Mouse (Mus musculus): ENCODE data around the gene Gm11127. TPM values are rescaled to one million over a fixed set of nuclear protein-coding genes. Genes with fewer than 3 reads are reported as not detected.

The Gm11127 gene
- 0.89 TPM for polyA plus RNA-seq (2014; fragmentation: Illumina TruSeq; extraction: RNeasy Lipid Tissue Mini Kit (QIAGEN cat#74804); ENCODE audit: low read depth, low replicate concordance)

DNA sequence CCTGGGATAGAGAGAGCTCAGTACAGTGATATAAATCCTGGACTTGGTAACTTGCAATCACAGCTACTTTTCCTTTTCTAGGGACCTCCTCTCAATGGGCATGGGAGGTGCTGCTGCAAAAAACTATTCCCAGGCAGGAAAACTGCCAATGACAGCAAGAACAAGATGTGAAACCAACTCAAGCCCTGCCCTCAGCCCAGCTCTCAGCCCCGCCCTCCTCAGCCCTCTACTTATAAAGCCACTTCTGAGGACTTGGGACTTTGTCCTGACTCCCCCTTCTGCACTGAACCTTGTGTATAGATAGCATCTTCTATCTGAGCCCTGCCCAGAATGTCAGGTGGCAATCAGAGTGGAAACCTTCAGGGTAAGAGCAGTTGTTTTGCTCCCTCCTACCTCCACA lies at the start of gene Gm11127:
Gm11127 (minus strand) TSS at position 10 of the 400 bp plus-strand sequence.

DNA sequence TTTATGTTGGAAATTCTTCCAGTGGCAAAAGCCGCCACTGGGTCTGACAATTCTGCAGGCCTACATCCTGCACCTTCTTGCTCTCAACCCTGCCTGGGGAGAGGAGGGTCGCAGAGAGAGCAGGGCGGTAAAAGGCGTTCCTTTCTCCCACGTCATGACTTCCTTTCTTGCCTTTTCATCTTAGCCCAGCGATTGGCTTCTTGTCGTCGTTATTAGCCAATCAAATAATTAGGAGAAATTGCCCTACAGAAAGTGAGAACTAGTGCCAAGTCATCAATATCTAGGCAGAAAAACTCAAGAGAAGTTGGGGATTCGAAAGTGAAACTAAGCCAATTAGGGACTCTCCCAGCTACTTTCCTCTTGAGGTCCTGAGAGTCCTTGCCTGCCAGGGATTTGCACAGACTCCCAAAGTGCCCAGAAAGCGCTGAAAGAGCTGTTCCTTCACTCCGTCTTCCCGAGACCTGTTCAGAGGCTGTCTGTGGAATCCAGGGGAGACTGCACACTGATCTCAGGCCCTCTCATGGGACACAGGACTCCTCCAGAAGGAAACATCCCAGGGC lies 15.5 kb downstream of the Gm11127 start, which contains the start of the genes H2-T22 and Gm6034:
H2-T22 (minus strand) TSS at position 138 of the 560 bp plus-strand sequence.
Gm6034 (plus strand) TSS at position 352 of the 560 bp plus-strand sequence.

DNA sequence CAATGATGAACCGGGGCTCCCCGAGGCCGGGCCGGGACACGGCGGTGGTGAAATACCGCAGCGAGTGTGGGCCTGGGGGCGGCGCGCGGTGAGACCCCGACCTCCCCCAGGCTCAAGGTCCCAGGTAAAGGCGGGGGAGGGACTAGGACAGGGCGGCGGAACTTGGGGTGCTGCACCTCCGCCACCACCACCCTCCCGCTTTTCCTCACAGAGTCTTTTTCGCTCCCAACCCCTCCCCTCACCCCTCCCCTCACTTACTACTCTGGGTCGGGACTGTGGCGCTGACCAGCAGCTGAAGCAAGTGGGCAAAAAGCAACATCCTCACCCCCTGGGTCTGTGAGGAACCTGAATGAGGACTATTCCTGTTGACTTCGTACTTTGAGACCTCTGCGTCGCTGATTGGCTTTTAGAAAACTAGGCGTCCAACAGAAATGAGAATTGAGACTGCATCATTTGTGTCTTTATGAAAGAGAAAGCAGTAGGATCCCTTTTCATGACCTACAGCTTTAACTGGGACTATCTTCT lies 25.8 kb downstream of the Gm11127 start, which contains the start of gene H2-T23:
H2-T23 (minus strand) TSS at position 505 of the 525 bp plus-strand sequence.

DNA sequence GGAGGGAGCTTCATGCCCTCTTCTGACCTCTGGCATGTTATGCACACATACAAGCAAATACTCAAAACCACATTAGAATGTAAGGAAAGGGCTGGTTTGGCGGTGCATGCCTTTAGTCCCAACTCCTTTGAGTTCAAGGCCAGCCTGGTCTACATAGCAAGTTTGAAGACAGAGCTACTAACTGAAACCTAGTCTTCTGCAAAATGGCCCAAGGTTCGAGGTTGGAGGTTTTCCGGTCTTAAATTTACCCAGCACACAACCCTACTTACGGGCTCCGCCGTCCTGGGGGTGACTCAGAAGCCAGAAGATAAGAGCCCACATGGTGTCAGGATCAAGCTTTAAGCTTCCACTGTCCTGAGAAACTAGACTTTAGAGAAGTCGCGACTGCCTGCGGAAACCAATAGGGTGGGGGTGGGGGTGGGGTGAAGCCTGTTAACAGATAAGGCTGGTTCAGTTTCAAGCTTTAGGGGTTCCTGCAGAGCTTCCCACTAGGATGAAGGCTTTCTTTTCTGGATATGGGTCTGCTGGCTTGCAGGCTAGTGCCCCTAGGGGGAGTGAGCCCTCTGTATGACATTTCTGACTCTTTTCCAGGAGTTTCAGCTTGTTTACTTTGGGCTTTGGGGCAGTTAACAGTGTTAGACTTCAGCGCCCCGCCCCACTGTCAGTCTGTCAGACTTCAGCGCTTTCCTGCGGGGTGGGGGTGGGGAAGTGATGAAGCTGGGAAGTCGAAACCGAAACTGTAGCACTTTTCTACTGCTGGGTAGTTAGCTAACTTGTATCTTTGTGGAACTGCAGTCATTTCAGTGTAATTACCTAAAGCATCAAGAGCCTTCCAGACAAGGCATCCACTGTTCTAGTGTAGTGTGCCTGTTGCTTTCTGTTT lies 37.7 kb downstream of the Gm11127 start, which contains the start of gene H2-T24:
H2-T24 (minus strand) TSS at position 370 of the 883 bp plus-strand sequence.

Other genes with a start within 250 kb of the Gm11127 start
- gene Ier3, start 236.7 kb downstream of the Gm11127 start, polyA plus RNA-seq (2014; fragmentation: Illumina TruSeq; extraction: RNeasy Lipid Tissue Mini Kit (QIAGEN cat#74804); ENCODE audit: low read depth, low replicate concordance) = 13.7 TPM
- gene Flot1, start 235.1 kb downstream of the Gm11127 start, polyA plus RNA-seq (2014; fragmentation: Illumina TruSeq; extraction: RNeasy Lipid Tissue Mini Kit (QIAGEN cat#74804); ENCODE audit: low read depth, low replicate concordance) = 7.4 TPM
- 11.5 TPM for gene Tubb5, start 220.1 kb downstream of the Gm11127 start, polyA plus RNA-seq (2014; fragmentation: Illumina TruSeq; extraction: RNeasy Lipid Tissue Mini Kit (QIAGEN cat#74804); ENCODE audit: low read depth, low replicate concordance)
- 7.1 TPM for gene Mdc1, start 216.9 kb downstream of the Gm11127 start, polyA plus RNA-seq (2014; fragmentation: Illumina TruSeq; extraction: RNeasy Lipid Tissue Mini Kit (QIAGEN cat#74804); ENCODE audit: low read depth, low replicate concordance)
- gene Nrm, start 197.1 kb downstream of the Gm11127 start, polyA plus RNA-seq (2014; fragmentation: Illumina TruSeq; extraction: RNeasy Lipid Tissue Mini Kit (QIAGEN cat#74804); ENCODE audit: low read depth, low replicate concordance) = 0.32 TPM
- gene Ppp1r18, start 192.8 kb downstream of the Gm11127 start, polyA plus RNA-seq (2014; fragmentation: Illumina TruSeq; extraction: RNeasy Lipid Tissue Mini Kit (QIAGEN cat#74804); ENCODE audit: low read depth, low replicate concordance) = 0.49 TPM
- gene Dhx16, start 178.6 kb downstream of the Gm11127 start, polyA plus RNA-seq (2014; fragmentation: Illumina TruSeq; extraction: RNeasy Lipid Tissue Mini Kit (QIAGEN cat#74804); ENCODE audit: low read depth, low replicate concordance) = 21.8 TPM
- gene 2310061I04Rik, start 160.9 kb downstream of the Gm11127 start, polyA plus RNA-seq (2014; fragmentation: Illumina TruSeq; extraction: RNeasy Lipid Tissue Mini Kit (QIAGEN cat#74804); ENCODE audit: low read depth, low replicate concordance) = 38.4 TPM
- gene Atat1, start 148.3 kb downstream of the Gm11127 start, polyA plus RNA-seq (2014; fragmentation: Illumina TruSeq; extraction: RNeasy Lipid Tissue Mini Kit (QIAGEN cat#74804); ENCODE audit: low read depth, low replicate concordance) = 7.0 TPM
- 17.0 TPM for gene Mrps18b, start 142.0 kb downstream of the Gm11127 start, polyA plus RNA-seq (2014; fragmentation: Illumina TruSeq; extraction: RNeasy Lipid Tissue Mini Kit (QIAGEN cat#74804); ENCODE audit: low read depth, low replicate concordance)
- gene Ppp1r10, start 141.9 kb downstream of the Gm11127 start, polyA plus RNA-seq (2014; fragmentation: Illumina TruSeq; extraction: RNeasy Lipid Tissue Mini Kit (QIAGEN cat#74804); ENCODE audit: low read depth, low replicate concordance) = 28.8 TPM
- gene Abcf1, start 88.6 kb downstream of the Gm11127 start, polyA plus RNA-seq (2014; fragmentation: Illumina TruSeq; extraction: RNeasy Lipid Tissue Mini Kit (QIAGEN cat#74804); ENCODE audit: low read depth, low replicate concordance) = 35.2 TPM
- 1.0 TPM for gene Gnl1, start 78.5 kb downstream of the Gm11127 start, polyA plus RNA-seq (2014; fragmentation: Illumina TruSeq; extraction: RNeasy Lipid Tissue Mini Kit (QIAGEN cat#74804); ENCODE audit: low read depth, low replicate concordance)
- 1.6 TPM for gene Prr3, start 78.1 kb downstream of the Gm11127 start, polyA plus RNA-seq (2014; fragmentation: Illumina TruSeq; extraction: RNeasy Lipid Tissue Mini Kit (QIAGEN cat#74804); ENCODE audit: low read depth, low replicate concordance)
- gene H2-T24, start 37.8 kb downstream of the Gm11127 start, polyA plus RNA-seq (2014; fragmentation: Illumina TruSeq; extraction: RNeasy Lipid Tissue Mini Kit (QIAGEN cat#74804); ENCODE audit: low read depth, low replicate concordance) = 4.6 TPM
- 6.1 TPM for gene H2-T23, start 25.5 kb downstream of the Gm11127 start, polyA plus RNA-seq (2014; fragmentation: Illumina TruSeq; extraction: RNeasy Lipid Tissue Mini Kit (QIAGEN cat#74804); ENCODE audit: low read depth, low replicate concordance)
- 17.7 TPM for gene H2-T22, start 15.6 kb downstream of the Gm11127 start, polyA plus RNA-seq (2014; fragmentation: Illumina TruSeq; extraction: RNeasy Lipid Tissue Mini Kit (QIAGEN cat#74804); ENCODE audit: low read depth, low replicate concordance)
- gene Gm6034, start 15.4 kb downstream of the Gm11127 start, polyA plus RNA-seq (2014; fragmentation: Illumina TruSeq; extraction: RNeasy Lipid Tissue Mini Kit (QIAGEN cat#74804); ENCODE audit: low read depth, low replicate concordance) = not detected
- gene Gm19684, start 63.3 kb upstream of the Gm11127 start, polyA plus RNA-seq (2014; fragmentation: Illumina TruSeq; extraction: RNeasy Lipid Tissue Mini Kit (QIAGEN cat#74804); ENCODE audit: low read depth, low replicate concordance) = not detected
- gene Gm7030, start 71.1 kb upstream of the Gm11127 start, polyA plus RNA-seq (2014; fragmentation: Illumina TruSeq; extraction: RNeasy Lipid Tissue Mini Kit (QIAGEN cat#74804); ENCODE audit: low read depth, low replicate concordance) = not detected
- gene Gm8909, start 110.2 kb upstream of the Gm11127 start, polyA plus RNA-seq (2014; fragmentation: Illumina TruSeq; extraction: RNeasy Lipid Tissue Mini Kit (QIAGEN cat#74804); ENCODE audit: low read depth, low replicate concordance) = not detected
- gene H2-T3, start 131.9 kb upstream of the Gm11127 start, polyA plus RNA-seq (2014; fragmentation: Illumina TruSeq; extraction: RNeasy Lipid Tissue Mini Kit (QIAGEN cat#74804); ENCODE audit: low read depth, low replicate concordance) = not detected
- 3.7 TPM for gene Rpp21, start 199.7 kb upstream of the Gm11127 start, polyA plus RNA-seq (2014; fragmentation: Illumina TruSeq; extraction: RNeasy Lipid Tissue Mini Kit (QIAGEN cat#74804); ENCODE audit: low read depth, low replicate concordance)
- gene Trim39, start 213.9 kb upstream of the Gm11127 start, polyA plus RNA-seq (2014; fragmentation: Illumina TruSeq; extraction: RNeasy Lipid Tissue Mini Kit (QIAGEN cat#74804); ENCODE audit: low read depth, low replicate concordance) = 10.6 TPM
- gene H2-M10.2, start 228.1 kb upstream of the Gm11127 start, polyA plus RNA-seq (2014; fragmentation: Illumina TruSeq; extraction: RNeasy Lipid Tissue Mini Kit (QIAGEN cat#74804); ENCODE audit: low read depth, low replicate concordance) = not detected

All from kidney, adult 10 weeks (tissue).